17 mouse cellular contexts compared by ENCODE assay signal in genomic region chr19:7139321-7139720, GRCm38 (mm10). TPM values are rescaled to one million over a fixed set of nuclear protein-coding genes. Genes with fewer than 3 reads are reported as not detected.
DNase-seq lines count a peak whose midpoint lies in the region; ATAC-seq and TF ChIP-seq lines count a peak whose summit lies in the region.
"Had no signal": no experiment of that assay in that cellular context is flagged by ENCODE, and none has a peak within 500 bp of the region (broad histone marks: within the 10 kb centered on the region; RNA-seq: fewer than 3 reads in every experiment).

No protein-coding gene starts in this region.

- H3K27me3 ChIP-seq in forebrain, embryonic 12.5 days = peaks cover 34% of the 10 kb centered on the region
- H3K27me3 ChIP-seq in forebrain, embryonic 16.5 days (replicated peaks; ENCODE audit: control insufficient read depth, insufficient read depth, low read length) = no peaks in the 10 kb centered on the region
- H3K27me3 ChIP-seq in hindbrain, embryonic 13.5 days = peaks cover 26% of the 10 kb centered on the region; the same call in 1 of the 2 replicates
- peaks cover 2% of the 10 kb centered on the region; the same call in 1 of the 2 replicates for H3K27me3 ChIP-seq in hindbrain, embryonic 11.5 days (ENCODE audit: control insufficient read depth, insufficient read depth, low read length)
- H3K27me3 ChIP-seq in neural tube, embryonic 12.5 days (replicated peaks) = peaks cover 31% of the 10 kb centered on the region
- peaks cover 7% of the 10 kb centered on the region; the same call in 1 of the 2 replicates for H3K27me3 ChIP-seq in neural tube, embryonic 15.5 days (replicated peaks)
- H3K27me3 ChIP-seq in midbrain, embryonic 16.5 days (ENCODE audit: control insufficient read depth, insufficient read depth, low read depth, low read length) = no peaks in the 10 kb centered on the region
- H3K27me3 ChIP-seq in lung, postnatal 0 days (replicated peaks; ENCODE audit: insufficient read depth, low read length) = no peaks in the 10 kb centered on the region

- H3K4me3 ChIP-seq in forebrain, embryonic 12.5 days (replicated peaks) = no peak overlapping the region
- H3K4me3 ChIP-seq in forebrain, embryonic 16.5 days (replicated peaks; ENCODE audit: low read length) = no peak overlapping the region
- H3K4me3 ChIP-seq in hindbrain, embryonic 13.5 days = no peak overlapping the region
- H3K4me3 ChIP-seq in hindbrain, embryonic 11.5 days (ENCODE audit: low read depth, low read length) = no peak overlapping the region
- no peak overlapping the region for H3K4me3 ChIP-seq in neural tube, embryonic 12.5 days
- H3K4me3 ChIP-seq in neural tube, embryonic 15.5 days (replicated peaks) = no peak overlapping the region
- H3K4me3 ChIP-seq in midbrain, embryonic 16.5 days (ENCODE audit: low read depth, low read length) = no peak overlapping the region
- no peak overlapping the region for H3K4me3 ChIP-seq in lung, postnatal 0 days (ENCODE audit: low read depth, low read length)
- H3K4me3 ChIP-seq: erythroblast, embryonic 14.5 days; heart, embryonic 15.5 days; liver, embryonic 13.5 days; lung, embryonic 15.5 days had no signal

- no peak for ATAC-seq in forebrain, embryonic 12.5 days (ENCODE audit: low FRiP score)
- no peak for ATAC-seq in forebrain, embryonic 16.5 days
- no peak for ATAC-seq in hindbrain, embryonic 13.5 days (ENCODE audit: low FRiP score)
- ATAC-seq in hindbrain, embryonic 11.5 days (ENCODE audit: low FRiP score) = no peak
- ATAC-seq in neural tube, embryonic 12.5 days (ENCODE audit: low FRiP score, low read depth) = no peak
- ATAC-seq in neural tube, embryonic 15.5 days (ENCODE audit: low FRiP score) = no peak
- ATAC-seq in midbrain, embryonic 16.5 days = no peak
- no peak for ATAC-seq in lung, postnatal 0 days

- no peak for DNase-seq in hindbrain, embryonic 11.5 days (ENCODE audit: low spot score)
- no peak for DNase-seq in lung, postnatal 0 days (ENCODE audit: low spot score)
- DNase-seq: adrenal gland, adult 2 months; cerebellum, postnatal 10 days; embryo, embryonic 11 days; kidney, adult 18-20 months; layer of hippocampus, postnatal 36 days; liver, embryonic 13.5 days had no signal

- peak overlapping the region; percentile 61; the same call in 1 of the 2 replicates for H3K27ac ChIP-seq in forebrain, embryonic 12.5 days
- no peak overlapping the region for H3K27ac ChIP-seq in forebrain, embryonic 16.5 days (ENCODE audit: low read length)
- H3K27ac ChIP-seq in hindbrain, embryonic 13.5 days = 0 out of 2 replicates have a peak overlapping the region, but pooled peaks have one; percentile 14
- H3K27ac ChIP-seq in hindbrain, embryonic 11.5 days (ENCODE audit: low read depth, low read length) = no peak overlapping the region
- H3K27ac ChIP-seq in neural tube, embryonic 12.5 days = no peak overlapping the region
- no peak overlapping the region for H3K27ac ChIP-seq in neural tube, embryonic 15.5 days (replicated peaks)
- 0 out of 2 replicates have a peak overlapping the region, but pooled peaks have one; percentile 10 for H3K27ac ChIP-seq in midbrain, embryonic 16.5 days (ENCODE audit: low read length)
- H3K27ac ChIP-seq in lung, postnatal 0 days (ENCODE audit: low read length) = no peak overlapping the region
- H3K27ac ChIP-seq: heart, embryonic 15.5 days; liver, embryonic 13.5 days; lung, embryonic 15.5 days had no signal

- H3K4me2 ChIP-seq in forebrain, embryonic 12.5 days = no peak overlapping the region
- no peak overlapping the region for H3K4me2 ChIP-seq in forebrain, embryonic 16.5 days (ENCODE audit: low read length)
- H3K4me2 ChIP-seq in hindbrain, embryonic 13.5 days = no peak overlapping the region
- no peak overlapping the region for H3K4me2 ChIP-seq in hindbrain, embryonic 11.5 days (replicated peaks; ENCODE audit: low read depth, low read length)
- peak overlapping the region; percentile 10; the same call in 1 of the 2 replicates for H3K4me2 ChIP-seq in neural tube, embryonic 12.5 days (replicated peaks)
- no peak overlapping the region for H3K4me2 ChIP-seq in neural tube, embryonic 15.5 days
- no peak overlapping the region for H3K4me2 ChIP-seq in midbrain, embryonic 16.5 days (ENCODE audit: low read length)
- H3K4me2 ChIP-seq in lung, postnatal 0 days (replicated peaks; ENCODE audit: low read depth, low read length) = no peak overlapping the region
- H3K4me2 ChIP-seq: heart, embryonic 15.5 days; liver, embryonic 13.5 days; lung, embryonic 15.5 days had no signal

- no peaks in the 10 kb centered on the region for H3K36me3 ChIP-seq in forebrain, embryonic 12.5 days (replicated peaks)
- H3K36me3 ChIP-seq in forebrain, embryonic 16.5 days (ENCODE audit: control insufficient read depth, insufficient read depth) = no peaks in the 10 kb centered on the region
- no peaks in the 10 kb centered on the region for H3K36me3 ChIP-seq in hindbrain, embryonic 13.5 days
- H3K36me3 ChIP-seq in hindbrain, embryonic 11.5 days (ENCODE audit: control insufficient read depth, insufficient read depth, low read length) = no peaks in the 10 kb centered on the region
- H3K36me3 ChIP-seq in neural tube, embryonic 12.5 days = no peaks in the 10 kb centered on the region
- no peaks in the 10 kb centered on the region for H3K36me3 ChIP-seq in neural tube, embryonic 15.5 days
- H3K36me3 ChIP-seq in midbrain, embryonic 16.5 days (ENCODE audit: control insufficient read depth, insufficient read depth, low read length) = no peaks in the 10 kb centered on the region
- H3K36me3 ChIP-seq in lung, postnatal 0 days (ENCODE audit: insufficient read depth, low read length) = no peaks in the 10 kb centered on the region
- H3K36me3 ChIP-seq: heart, embryonic 15.5 days; liver, embryonic 13.5 days; lung, embryonic 15.5 days had no signal

- no peak for TF ChIP-seq CTCF in lung, postnatal 0 days (IDR thresholded peaks at IDR 0.05)

- peaks cover 99% of the 10 kb centered on the region for H3K4me1 ChIP-seq in forebrain, embryonic 12.5 days
- H3K4me1 ChIP-seq in forebrain, embryonic 16.5 days (replicated peaks; ENCODE audit: control insufficient read depth, insufficient read depth, low read length) = peaks cover 99% of the 10 kb centered on the region
- H3K4me1 ChIP-seq in hindbrain, embryonic 13.5 days (replicated peaks) = peaks cover 100% of the 10 kb centered on the region
- H3K4me1 ChIP-seq in hindbrain, embryonic 11.5 days (replicated peaks; ENCODE audit: control insufficient read depth, insufficient read depth, low read length) = peaks cover 32% of the 10 kb centered on the region
- H3K4me1 ChIP-seq in neural tube, embryonic 12.5 days = peaks cover 100% of the 10 kb centered on the region
- peaks cover 100% of the 10 kb centered on the region for H3K4me1 ChIP-seq in neural tube, embryonic 15.5 days
- H3K4me1 ChIP-seq in midbrain, embryonic 16.5 days (ENCODE audit: control insufficient read depth, insufficient read depth, low read length) = peaks cover 75% of the 10 kb centered on the region
- H3K4me1 ChIP-seq in lung, postnatal 0 days (ENCODE audit: insufficient read depth, low read depth, low read length) = 0 out of 2 replicates have a peak, but pooled peaks cover 8% of the 10 kb centered on the region

- peak overlapping the region; percentile 21; the same call in 1 of the 2 replicates for H3K9ac ChIP-seq in forebrain, embryonic 12.5 days
- no peak overlapping the region for H3K9ac ChIP-seq in forebrain, embryonic 16.5 days (replicated peaks; ENCODE audit: low read depth, low read length)
- no peak overlapping the region for H3K9ac ChIP-seq in hindbrain, embryonic 13.5 days
- H3K9ac ChIP-seq in hindbrain, embryonic 11.5 days (ENCODE audit: low read depth, low read length) = no peak overlapping the region
- H3K9ac ChIP-seq in neural tube, embryonic 12.5 days = no peak overlapping the region
- no peak overlapping the region for H3K9ac ChIP-seq in neural tube, embryonic 15.5 days (replicated peaks)
- peak overlapping the region; percentile 28; the same call in 1 of the 2 replicates for H3K9ac ChIP-seq in midbrain, embryonic 16.5 days (ENCODE audit: low read depth, low read length)
- no peak overlapping the region for H3K9ac ChIP-seq in lung, postnatal 0 days (replicated peaks; ENCODE audit: low read depth)
- H3K9ac ChIP-seq: heart, embryonic 15.5 days; liver, embryonic 13.5 days; lung, embryonic 15.5 days had no signal

- H3K9me3 ChIP-seq in forebrain, embryonic 12.5 days = no peaks in the 10 kb centered on the region
- H3K9me3 ChIP-seq in forebrain, embryonic 16.5 days (ENCODE audit: control insufficient read depth, low read length) = no peaks in the 10 kb centered on the region
- no peaks in the 10 kb centered on the region for H3K9me3 ChIP-seq in hindbrain, embryonic 13.5 days
- no peaks in the 10 kb centered on the region for H3K9me3 ChIP-seq in hindbrain, embryonic 11.5 days (ENCODE audit: control insufficient read depth, low read length)
- no peaks in the 10 kb centered on the region for H3K9me3 ChIP-seq in neural tube, embryonic 12.5 days
- no peaks in the 10 kb centered on the region for H3K9me3 ChIP-seq in neural tube, embryonic 15.5 days (replicated peaks)
- H3K9me3 ChIP-seq in midbrain, embryonic 16.5 days (replicated peaks; ENCODE audit: control insufficient read depth, low read length, poor library complexity, severe bottlenecking) = no peaks in the 10 kb centered on the region
- H3K9me3 ChIP-seq in lung, postnatal 0 days (ENCODE audit: low read length) = no peaks in the 10 kb centered on the region
- H3K9me3 ChIP-seq: heart, embryonic 15.5 days; liver, embryonic 13.5 days; lung, embryonic 15.5 days had no signal

- 75% methylated on average over 4 of the region's 4 CpGs for WGBS in forebrain, embryonic 12.5 days
- 77% methylated on average over 4 of the region's 4 CpGs for WGBS in forebrain, embryonic 16.5 days
- WGBS in hindbrain, embryonic 13.5 days = 60% methylated on average over 4 of the region's 4 CpGs
- WGBS in hindbrain, embryonic 11.5 days = 74% methylated on average over 4 of the region's 4 CpGs
- WGBS in neural tube, embryonic 12.5 days = 60% methylated on average over 4 of the region's 4 CpGs
- WGBS in neural tube, embryonic 15.5 days = 58% methylated on average over 4 of the region's 4 CpGs
- 67% methylated on average over 4 of the region's 4 CpGs for WGBS in midbrain, embryonic 16.5 days
- 68% methylated on average over 4 of the region's 4 CpGs for WGBS in lung, postnatal 0 days

- no peak for TF ChIP-seq EP300 in lung, postnatal 0 days (IDR thresholded peaks at IDR 0.05)

RNA-seq across cellular contexts. Expression of gene Flrt1, which starts 33.8 kb away (rescaled TPM):
- polyA plus RNA-seq in forebrain, embryonic 12.5 days (2016; fragmentation: Nextera tagmentation; extraction: Ambion mirVana) = 7.3 and 8.0 TPM in 2 replicates
- polyA plus RNA-seq in forebrain, embryonic 16.5 days (2015; fragmentation: Nextera tagmentation; extraction: Ambion mirVana) = 13.8 and 16.1 TPM in 2 replicates
- 7.1 and 8.1 TPM in 2 replicates for polyA plus RNA-seq in hindbrain, embryonic 13.5 days (2015; fragmentation: Nextera tagmentation; extraction: Ambion mirVana)
- 4.6 and 5.6 TPM in 2 replicates for polyA plus RNA-seq in hindbrain, embryonic 11.5 days (2014; fragmentation: Nextera tagmentation; extraction: Ambion mirVana)
- polyA plus RNA-seq in neural tube, embryonic 12.5 days (2016; fragmentation: Nextera tagmentation; extraction: Ambion mirVana) = 7.0 and 9.9 TPM in 2 replicates
- 10.5 and 10.9 TPM in 2 replicates for polyA plus RNA-seq in neural tube, embryonic 15.5 days (2015; fragmentation: Nextera tagmentation; extraction: Ambion mirVana)
- polyA plus RNA-seq in midbrain, embryonic 16.5 days (2015; fragmentation: Nextera tagmentation; extraction: Ambion mirVana) = 11.6 and 12.0 TPM in 2 replicates
- polyA plus RNA-seq in lung, postnatal 0 days (2015; fragmentation: Nextera tagmentation; extraction: Ambion mirVana) = 0.17 and 0.19 TPM in 2 replicates
- polyA plus RNA-seq: erythroblast, embryonic 14.5 days had no signal

Comparison
In these comparisons a context has a peak if more than half of its experiments do, and no peak if none do; other contexts are left out.
1. H3K27ac ChIP-seq: peak in forebrain, embryonic 12.5 days (single experiment), hindbrain, embryonic 13.5 days (single experiment) and midbrain, embryonic 16.5 days (single experiment); none in forebrain, embryonic 16.5 days (single experiment), hindbrain, embryonic 11.5 days (single experiment), neural tube, embryonic 12.5 days (single experiment), neural tube, embryonic 15.5 days (single experiment) and lung, postnatal 0 days (single experiment).
2. H3K9ac ChIP-seq: peak in forebrain, embryonic 12.5 days (single experiment) and midbrain, embryonic 16.5 days (single experiment); none in forebrain, embryonic 16.5 days (single experiment), hindbrain, embryonic 13.5 days (single experiment), hindbrain, embryonic 11.5 days (single experiment), neural tube, embryonic 12.5 days (single experiment), neural tube, embryonic 15.5 days (single experiment) and lung, postnatal 0 days (single experiment).